Mouse (Mus musculus) thymus, adult 2 months (tissue): ENCODE measurements around the gene Rnf4.

Experiments used
- CTCF ChIP-seq: fragments of 200-500 bp; IDR thresholded peaks from 2 replicates; pipeline ENCODE4 v1.5.1; 2012; ENCODE audit warnings: mild to moderate bottlenecking, control low read depth, low read length, moderate library complexity, borderline replicate concordance; ENCODE audit not compliant: control insufficient read depth, poor library complexity, insufficient read depth; ENCODE audit errors: extremely low read depth
- POLR2A ChIP-seq: fragments of 200-500 bp; IDR thresholded peaks from 2 replicates; pipeline ENCODE4 v1.6.1; 2012; ENCODE audit warnings: mild to moderate bottlenecking, low read length, control low read depth, moderate library complexity; ENCODE audit not compliant: control insufficient read depth, poor library complexity, insufficient read depth; ENCODE audit errors: extremely low read depth

DNA sequence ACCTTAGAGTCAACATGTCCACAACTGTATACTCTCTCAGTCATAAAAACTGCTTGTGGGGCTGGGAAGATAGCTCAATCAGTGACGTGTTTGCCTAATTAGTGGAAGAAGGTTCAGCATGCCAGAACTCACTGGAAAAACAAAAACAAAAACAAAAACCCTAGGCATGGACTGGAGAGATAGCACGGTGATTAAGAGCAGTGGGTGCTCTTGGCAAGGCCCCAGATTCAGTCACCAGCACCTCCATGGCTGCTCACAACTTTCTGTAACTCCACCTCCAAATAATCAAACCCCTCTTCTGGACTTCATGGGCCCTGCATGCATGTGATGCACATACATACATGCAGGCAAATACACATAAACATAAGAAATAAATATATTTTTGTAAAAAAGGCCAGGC lies 46.8 kb upstream of the Rnf4 start:
- TF ChIP-seq CTCF (no peak), POLR2A (no peak)
